Mouse (Mus musculus): ENCODE measurements around the gene Phospho1. TPM values are rescaled to one million over a fixed set of nuclear protein-coding genes. Genes with fewer than 3 reads are reported as not detected.

Phospho1 gene
- total RNA-seq, 2 experiments from 2014 or later = 2.3 to 17.3 TPM

DNA sequence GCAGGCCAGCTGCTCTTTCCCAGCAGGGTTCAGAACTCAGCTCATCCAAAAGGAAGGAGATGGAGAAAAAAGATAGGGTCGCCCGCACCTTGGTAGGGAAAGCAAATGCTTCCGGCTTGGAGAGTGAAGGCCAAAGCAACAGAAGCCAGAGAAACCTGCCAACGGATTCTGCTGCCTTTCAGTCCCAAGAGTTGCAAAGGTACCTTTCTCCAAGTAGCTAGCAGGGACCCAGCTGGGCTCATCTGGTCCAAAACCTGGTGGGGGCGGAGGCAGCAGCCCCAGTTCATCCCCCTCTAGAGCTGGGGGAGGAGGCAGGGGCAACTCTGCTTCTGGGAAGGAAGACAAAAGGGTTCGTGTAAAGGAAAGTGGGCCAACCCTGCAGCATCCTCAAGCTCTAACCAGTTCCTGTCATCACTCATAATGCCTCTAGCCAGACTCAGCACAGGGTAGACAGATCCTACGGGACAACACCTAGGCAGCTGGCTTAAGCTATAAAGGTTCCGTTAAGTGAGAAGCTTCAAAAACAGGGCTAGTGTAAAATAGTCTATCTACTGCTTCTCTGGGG lies 8.8 kb downstream of the Phospho1 start:
- no peak for ATAC-seq (ENCODE audit: poor library complexity, severe bottlenecking)

DNA sequence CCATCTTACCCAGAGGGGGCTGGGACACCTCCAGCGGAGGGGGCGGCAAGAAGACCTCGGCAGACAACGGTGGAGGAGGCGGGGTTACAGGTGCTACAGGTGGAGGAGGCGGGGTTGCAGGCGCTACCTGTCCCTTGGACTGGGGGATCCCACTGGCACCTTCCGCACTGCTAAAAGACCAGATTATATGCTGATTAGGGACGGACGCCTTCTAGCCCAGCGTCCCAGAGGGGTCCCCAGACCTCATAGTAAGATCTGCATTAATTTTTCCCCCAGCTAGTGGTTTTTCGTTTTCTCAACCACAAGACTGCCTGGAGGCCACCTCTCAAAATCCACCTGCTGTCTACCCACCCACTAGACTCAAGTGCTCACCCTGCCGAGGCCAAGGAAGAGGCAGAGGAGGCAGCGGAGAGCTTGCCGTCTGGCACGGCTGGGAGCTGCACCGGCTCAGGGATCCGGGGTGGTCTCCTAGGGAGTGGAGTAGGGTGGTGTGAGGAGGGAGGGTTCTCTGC lies 9.4 kb downstream of the Phospho1 start:
- no peak for ATAC-seq (ENCODE audit: poor library complexity, severe bottlenecking)

DNA sequence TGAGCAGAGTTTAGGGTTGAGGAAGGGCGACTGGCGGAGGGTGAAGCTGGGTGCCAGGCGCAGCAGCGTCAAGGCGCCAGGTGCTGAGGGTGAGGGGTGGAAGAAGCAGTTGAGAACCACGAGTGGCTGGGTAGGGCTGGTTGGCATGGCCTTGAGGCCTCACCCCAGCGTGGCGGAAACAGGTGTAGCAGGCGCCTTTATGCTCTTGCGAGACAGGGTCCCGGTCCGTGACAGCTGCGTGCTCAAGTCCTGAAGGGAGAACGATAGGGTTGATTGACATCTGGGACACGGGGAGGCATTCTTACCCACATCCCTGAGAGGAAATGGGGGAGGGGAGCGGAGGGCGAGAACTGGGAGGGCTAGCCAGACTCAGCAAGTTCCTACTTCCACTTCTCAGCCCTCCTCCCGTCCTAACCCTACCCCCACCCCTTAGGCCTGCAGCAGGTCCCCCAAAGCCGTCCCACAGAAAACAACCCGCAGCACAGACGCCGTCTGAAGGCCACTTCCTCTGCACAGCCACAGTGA lies 9.9 kb downstream of the Phospho1 start:
- ATAC-seq (ENCODE audit: poor library complexity, severe bottlenecking) = peak; percentile 58

DNA sequence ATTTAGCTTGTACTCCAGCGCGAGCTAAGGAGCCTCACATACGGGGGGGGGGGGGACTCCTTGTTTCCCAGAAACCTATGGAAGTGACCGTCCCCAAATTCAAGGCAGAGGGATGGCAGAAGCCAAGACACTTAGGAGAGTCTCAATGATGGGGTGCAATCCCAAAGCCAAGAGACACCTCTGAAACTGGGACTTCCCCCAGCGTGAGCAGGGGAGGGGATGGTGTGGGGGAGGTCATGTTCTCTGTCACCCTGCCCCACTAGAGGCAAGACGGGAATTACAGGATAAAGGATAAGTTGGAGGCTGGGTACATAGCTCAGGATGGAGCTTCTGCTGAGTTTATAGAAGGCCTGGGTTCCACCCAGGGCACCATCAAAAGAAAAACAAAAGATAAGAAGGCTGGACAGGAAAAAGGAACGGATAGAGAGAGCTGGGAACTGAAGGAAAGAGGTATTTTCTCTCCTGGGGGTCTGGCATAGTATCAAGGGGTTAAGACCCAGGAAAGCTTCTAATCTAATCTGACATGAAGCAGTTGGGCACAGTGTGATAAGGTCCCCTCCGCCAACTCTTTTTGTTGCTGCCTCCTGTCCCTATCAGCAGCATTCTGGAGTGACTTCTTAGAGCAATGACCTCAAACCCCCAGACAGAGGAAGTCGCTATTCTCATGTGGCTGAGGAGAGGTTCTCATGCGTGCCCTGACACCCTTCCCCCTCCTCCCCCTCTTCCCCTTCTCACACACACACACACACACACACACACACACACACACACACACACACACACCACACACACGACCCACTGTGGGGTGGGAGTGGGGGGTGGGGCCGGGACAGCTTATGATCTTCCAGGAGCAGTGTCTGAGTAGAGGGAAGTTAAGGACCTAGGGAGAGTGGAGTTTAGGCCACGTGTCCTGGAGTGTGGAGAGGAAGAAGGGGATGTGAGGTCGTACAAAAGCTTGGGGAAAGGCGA lies 10.7 kb downstream of the Phospho1 start:
- ATAC-seq (ENCODE audit: poor library complexity, severe bottlenecking) = peak; percentile 41

DNA sequence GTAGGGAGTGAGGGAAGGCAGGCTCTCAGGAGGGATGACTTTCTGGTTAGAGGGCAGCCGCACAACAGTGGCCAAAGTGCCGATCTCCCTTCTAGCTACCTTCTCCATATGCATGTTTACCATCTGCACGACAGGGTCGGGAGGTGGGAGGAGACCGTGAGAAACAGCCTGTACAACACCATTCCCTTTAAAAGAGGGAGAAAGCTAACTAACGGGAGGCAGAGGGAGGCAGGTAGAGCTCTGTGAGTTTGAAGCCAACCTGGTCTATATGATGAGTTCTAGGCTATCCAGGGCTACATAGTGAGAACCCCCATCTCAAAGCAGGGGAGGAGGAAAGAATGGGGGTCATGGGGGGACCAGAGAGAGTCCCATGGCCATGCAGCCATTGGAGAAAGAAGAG lies 11.5 kb downstream of the Phospho1 start:
- ATAC-seq (ENCODE audit: poor library complexity, severe bottlenecking) = no peak

DNA sequence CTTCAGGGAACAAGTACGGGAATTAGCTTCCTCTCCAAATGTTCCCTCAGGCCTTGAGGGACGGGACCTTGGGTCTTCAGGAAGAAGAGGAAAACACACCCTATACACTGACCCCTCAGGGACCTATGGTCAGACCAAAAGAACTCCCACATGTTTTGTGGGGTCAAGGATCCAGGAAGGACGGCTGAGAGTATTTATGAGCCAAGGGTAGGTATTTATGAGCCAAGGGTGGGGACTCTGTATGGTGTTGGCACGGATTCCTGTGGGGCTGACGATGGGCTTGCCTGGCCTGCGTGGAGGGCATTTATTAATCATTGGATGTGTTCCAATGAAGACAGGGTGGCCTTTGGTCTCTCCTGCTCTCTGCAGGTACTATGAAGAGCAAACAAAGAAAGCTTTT lies 12.1 kb downstream of the Phospho1 start:
- no peak for ATAC-seq (ENCODE audit: poor library complexity, severe bottlenecking)

DNA sequence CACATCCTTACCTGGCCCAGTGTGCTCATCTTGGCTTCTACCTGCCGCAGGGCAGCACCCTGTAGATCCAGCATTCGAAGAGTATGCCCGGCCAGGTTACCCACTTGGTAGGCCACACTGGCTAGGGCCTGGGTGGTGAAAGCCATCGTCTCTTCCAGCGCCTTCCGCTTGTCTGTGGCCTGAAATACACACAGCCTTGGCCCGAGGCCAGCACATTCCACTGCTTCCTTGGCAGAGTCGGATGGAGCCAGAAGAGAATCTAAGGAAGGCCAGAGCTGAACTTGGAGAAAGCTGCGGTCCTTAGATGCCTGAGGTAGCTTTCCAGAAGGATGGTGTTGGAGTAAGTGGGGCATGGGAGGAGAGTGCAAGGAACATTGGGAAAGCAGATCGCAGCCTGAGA lies 12.8 kb downstream of the Phospho1 start, which contains the start of gene Gngt2:
Gene Gngt2 (plus strand): TSS at position 158 of the 400 bp plus-strand sequence.
- no peak for ATAC-seq (ENCODE audit: poor library complexity, severe bottlenecking)

DNA sequence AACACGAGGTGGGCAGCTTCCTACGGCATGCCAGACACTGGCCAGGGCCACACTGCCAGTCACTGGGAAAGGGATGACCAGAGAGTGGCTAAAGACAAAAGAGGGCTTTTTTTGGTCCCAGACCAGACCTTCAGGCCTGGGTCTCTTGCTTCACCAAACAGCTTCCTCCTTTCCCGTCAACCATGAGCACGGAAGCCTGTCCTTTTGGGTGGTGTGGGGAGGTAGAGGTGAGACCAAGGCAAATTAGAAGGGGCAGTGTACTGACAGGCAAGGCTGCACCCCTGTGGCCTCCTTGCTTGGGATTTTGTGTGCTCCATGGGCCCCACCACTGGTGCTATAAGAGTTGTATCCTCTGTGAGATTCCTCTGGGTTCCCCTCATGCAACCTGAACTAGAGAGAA lies 14.3 kb downstream of the Phospho1 start:
- no peak for ATAC-seq (ENCODE audit: poor library complexity, severe bottlenecking)

DNA sequence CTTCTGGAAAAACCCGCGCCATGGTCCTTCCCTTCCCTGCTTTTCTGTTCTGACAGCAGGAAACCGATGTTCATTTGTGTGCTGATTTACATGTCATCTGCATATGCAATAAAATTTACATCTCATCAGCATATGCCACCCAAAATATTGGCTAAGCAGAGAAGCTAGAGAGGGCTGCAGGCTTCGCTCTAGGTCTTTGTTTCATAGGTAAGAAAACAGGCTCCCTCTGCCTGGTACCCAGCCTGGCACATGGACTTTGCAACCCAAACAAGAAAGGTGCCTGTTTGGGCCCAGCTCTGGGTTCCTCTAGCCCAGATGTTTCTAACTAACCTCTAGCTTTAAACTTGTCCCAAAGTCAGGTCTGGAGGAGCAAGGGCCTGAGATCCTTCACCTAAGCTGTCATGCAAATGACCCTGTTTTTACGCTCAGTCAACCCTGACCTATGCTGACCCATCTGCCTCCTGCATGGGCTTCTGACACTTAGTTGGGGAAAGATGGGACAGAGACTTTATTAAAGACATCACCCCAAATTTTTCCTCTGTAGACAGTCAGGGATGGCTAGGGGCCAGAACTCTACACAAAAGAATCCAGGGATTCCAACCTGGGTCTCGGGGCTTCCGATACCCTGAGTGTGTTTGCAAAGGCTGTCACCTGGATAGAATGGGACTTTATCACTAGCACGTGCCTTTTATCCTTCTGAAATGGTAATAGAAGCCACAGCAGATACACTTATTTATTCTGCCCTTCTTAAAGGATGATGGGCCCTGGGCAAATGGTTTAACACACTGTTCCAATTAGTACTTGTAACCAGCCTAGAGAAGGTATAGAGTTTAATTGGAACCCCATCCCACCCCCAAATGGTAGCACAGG lies 14.9 kb downstream of the Phospho1 start:
- no peak for ATAC-seq (ENCODE audit: poor library complexity, severe bottlenecking)

DNA sequence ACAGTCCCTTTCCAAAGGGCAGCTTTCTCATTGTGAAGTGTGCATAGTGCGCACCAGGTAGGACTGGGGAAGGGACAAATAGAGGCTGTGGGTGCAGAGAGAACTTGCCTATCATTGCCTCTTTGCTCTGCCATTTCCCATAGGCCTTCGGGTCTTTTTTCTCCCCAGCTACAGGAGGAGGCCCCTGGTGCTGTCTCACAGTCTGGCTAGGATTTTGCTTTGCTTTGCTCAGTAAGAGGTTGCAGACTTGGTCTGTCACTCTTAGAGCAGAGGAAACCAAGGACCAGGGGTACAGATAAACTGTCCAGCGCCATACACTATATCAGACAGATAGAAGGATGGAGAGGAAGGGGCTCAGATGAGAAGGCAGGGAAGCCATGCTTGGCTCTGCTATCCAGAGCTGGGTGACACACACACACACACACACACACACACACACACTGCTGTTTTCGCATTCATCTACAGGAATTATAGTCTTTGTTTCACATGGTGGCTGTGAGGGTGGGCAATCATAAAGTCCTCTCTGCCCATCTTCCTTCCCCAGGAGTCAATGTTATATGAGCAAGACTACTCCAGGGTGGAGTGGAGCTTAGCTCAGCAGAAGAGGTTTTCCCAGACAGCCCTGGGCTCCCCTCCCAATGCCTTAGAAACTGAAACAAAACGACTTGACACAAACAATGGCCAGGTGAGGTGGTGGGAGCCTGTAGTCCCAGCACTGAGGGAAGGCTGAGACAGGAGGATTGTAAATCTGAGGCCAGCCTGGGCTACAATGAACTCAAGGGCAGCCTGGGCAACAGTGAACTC lies 16.6 kb downstream of the Phospho1 start:
- no peak for ATAC-seq (ENCODE audit: poor library complexity, severe bottlenecking)

DNA sequence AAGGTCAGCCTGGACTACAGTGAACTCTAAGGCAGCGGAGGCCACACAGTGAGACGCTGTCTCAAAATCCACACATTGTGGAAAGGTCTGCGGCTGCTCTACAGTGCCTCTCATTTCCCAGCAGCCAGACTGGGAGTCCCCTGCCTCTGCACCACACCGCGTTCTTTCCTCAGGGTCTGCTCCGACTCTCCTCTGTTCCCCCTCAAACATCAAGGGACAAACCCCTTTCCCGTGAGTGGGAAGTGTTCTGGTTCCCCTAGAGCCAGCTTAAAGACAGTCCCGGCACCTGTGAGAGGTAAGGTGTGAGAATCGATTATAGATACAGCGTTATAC lies 17.2 kb downstream of the Phospho1 start:
- no peak for ATAC-seq (ENCODE audit: poor library complexity, severe bottlenecking)

DNA sequence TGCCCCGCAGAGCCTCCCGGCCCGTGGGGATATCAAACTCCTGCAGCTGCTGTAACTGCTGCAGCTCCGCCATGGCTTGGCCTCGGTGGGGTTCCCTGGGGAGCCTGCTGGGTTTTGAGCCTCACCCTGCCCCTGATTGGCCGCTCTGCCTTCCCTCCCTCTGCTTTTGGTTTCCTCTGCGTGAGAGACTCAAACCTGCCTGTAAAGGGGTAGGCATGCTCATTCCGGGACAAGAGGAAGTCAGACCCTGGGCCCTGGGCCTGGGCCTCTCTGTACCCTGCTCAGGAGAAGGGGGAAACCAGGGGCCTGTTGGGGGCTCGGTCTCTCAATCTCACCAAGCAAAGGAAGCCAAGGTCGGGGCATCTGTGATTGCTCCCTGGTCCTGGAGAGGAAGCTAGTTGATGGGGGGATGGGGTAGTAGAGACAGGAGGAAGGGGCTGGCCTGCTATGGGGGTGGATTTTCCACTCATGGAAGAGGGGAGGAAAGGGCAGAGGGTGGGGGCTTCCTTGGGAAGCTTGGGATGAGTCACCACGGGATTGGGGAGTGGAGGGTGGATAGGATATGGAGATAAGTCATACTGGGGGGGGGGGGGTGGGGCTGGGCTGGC lies 17.9 kb downstream of the Phospho1 start, which contains the start of gene Abi3:
Gene Abi3 (minus strand): TSS at position 403 of the 608 bp plus-strand sequence.
- ATAC-seq (ENCODE audit: poor library complexity, severe bottlenecking) = peak; percentile 58

DNA sequence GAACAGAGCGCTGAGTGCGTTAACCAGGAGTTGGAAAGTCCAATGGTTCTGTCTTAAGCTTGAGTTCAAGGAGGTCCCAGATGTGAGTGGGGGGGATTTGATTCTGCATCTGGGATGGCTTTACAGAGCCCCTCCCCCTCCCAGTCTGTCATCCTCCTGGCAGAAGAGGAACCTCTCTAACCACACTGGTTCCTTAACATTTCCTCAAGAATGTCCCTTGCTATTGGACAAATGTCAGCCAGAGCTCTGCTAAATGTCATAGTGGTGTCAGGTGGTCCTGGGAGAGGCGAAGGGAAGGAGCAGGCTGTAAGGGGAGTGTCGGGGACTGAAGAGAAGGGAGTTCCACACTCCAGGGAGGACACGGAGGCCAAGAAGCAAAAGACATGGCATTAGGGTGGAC lies 18.7 kb downstream of the Phospho1 start:
- ATAC-seq (ENCODE audit: poor library complexity, severe bottlenecking) = peak; percentile 76

DNA sequence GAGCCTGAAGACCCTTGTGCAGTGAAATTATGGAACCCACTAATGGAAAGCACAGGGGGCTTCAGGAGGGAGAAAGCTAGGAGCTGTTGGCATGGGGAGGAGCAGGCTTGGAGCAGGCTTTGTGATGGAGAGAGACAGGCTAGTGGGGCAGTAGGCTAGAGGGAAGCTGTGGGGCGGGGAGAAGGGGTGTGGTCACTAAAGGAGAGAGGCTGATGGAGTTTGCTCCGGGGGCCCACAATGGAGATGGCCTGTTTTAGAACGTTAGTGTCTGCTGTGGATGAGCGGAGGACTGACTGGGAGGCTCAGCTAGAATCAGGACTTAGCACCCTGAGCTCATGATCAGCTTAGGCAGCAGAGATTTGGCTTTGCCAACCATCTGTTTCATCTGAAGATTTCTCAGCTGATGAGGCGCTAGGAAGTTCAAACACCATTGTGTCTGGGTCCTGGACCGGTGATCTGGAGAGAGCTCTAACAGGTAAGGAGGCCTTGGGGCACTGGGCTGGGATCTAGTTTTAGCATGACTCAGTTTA lies 19.2 kb downstream of the Phospho1 start:
- ATAC-seq (ENCODE audit: poor library complexity, severe bottlenecking) = no peak

DNA sequence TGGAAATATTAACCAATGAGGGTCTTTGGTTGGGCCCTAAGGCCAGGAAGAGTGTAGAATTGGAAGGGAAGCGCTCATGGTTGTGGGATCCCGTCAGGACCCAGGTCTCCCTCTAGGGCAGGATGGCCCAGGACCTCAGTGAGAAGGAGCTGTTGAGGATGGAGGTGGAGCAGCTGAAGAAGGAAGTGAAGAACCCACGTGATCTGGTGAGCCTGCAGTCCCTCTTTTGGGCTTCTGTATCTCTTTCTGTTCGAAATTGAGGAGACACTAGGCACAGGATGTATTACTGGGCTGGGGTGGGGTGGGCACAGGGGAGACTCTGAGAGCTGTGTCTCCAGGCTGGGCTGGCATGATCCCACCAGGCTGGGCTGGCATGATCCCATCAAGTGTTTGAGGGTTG lies 20.6 kb downstream of the Phospho1 start:
- ATAC-seq (ENCODE audit: poor library complexity, severe bottlenecking) = no peak

DNA sequence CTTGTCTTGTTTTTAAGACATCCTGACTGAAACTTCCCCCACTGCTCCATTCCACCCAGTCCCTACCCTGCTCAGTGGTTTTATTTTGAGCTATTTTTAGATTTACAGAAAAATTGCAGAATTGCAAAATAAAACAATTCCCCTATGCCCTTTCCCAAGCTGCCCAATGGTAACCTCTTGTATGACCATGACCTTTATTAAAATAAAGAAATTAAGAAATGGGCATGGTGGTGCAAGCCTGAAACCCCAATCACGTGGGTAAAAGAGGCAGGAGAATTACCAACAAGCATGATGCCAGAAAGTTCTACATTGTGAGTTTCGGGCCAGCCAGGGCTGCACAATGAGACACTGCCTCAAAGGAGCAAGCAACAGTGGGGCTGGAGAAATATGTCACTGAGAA lies 26.6 kb downstream of the Phospho1 start:
- peak; percentile 73 for ATAC-seq (ENCODE audit: poor library complexity, severe bottlenecking)

DNA sequence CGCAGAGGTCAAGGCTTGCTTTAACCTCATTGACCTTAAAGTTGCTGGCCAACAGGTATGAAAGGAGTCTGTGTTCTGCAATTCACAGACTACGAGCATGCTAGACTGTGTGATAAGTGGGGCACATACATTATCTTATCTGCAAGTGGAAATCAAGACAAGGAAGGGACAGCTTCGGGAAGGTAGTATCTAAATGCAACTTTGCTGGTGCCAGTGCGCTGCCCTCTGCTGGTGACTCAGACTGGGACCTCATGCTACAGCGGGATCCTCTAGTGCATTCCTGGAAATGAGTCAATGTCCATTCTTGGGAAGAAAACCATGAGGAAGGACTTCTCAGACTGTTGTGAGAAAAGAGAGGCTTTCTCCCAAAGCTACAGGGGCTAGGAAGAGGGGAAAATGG lies 29.4 kb downstream of the Phospho1 start:
- ATAC-seq (ENCODE audit: poor library complexity, severe bottlenecking) = 0 out of 2 replicates have a peak, but pooled peaks have one; percentile 31

DNA sequence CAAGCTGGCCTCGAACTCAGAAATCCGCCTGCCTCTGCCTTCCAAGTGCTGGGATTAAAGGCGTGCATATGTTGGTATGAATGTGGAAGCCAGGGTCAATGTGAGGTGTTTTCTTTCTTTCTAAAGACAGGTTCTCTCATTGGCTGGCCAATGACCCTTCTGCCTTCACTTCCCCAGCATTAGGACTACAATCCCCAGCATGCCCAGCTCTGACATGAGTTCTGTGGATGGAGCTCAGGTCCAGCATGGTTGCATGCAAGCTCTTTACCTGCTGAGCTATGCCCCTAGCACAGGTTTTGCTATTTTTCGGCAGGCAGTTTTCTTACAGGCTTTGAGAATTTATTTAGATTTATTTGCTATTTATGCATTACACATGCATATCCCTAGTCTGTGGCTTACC lies 33.0 kb downstream of the Phospho1 start:
- ATAC-seq (ENCODE audit: poor library complexity, severe bottlenecking) = no peak
